Mouse (Mus musculus): Measurements from ENCODE around the gene Gmeb1. TPM values are rescaled to one million over a fixed set of nuclear protein-coding genes. Genes with fewer than 3 reads are reported as not detected.

Gene Gmeb1
- total and polyA plus RNA-seq, 3 experiments = 9.9 to 29.6 TPM; not detected in 1

- H3K27ac ChIP-seq (ENCODE audit: control insufficient read depth, low read depth, low read length) = no peak overlapping the region
- H3K36me3 ChIP-seq (ENCODE audit: control insufficient read depth in 1 of 2, insufficient read depth in 2 of 2, low read length in 2 of 2) = peaks cover 0 to 12% of the 10 kb centered on the region in 2 experiments; a peak in 2 of 4 replicates
- no peak for DNase-seq (ENCODE audit: low read depth, low spot score)
- no peaks in the 10 kb centered on the region for H3K79me2 ChIP-seq (ENCODE audit: control insufficient read depth, insufficient read depth, low read length, poor library complexity)
- no peak for TF ChIP-seq MYC (IDR thresholded peaks at IDR 0.05; ENCODE audit: low read depth, low read length)
- no peak for TF ChIP-seq BHLHE40 (IDR thresholded peaks at IDR 0.05; ENCODE audit: borderline replicate concordance, low read depth, low read length)
- no peak for TF ChIP-seq SMC3 (IDR thresholded peaks at IDR 0.05; ENCODE audit: low read depth, low read length)
- no peak for TF ChIP-seq ETS1 (IDR thresholded peaks at IDR 0.05; ENCODE audit: low read depth, low read length)
- TF ChIP-seq MYB (IDR thresholded peaks at IDR 0.05; ENCODE audit: low read depth, low read length) = no peak
- H3K9me3 ChIP-seq (replicated peaks; ENCODE audit: insufficient read depth, low read length) = no peaks in the 10 kb centered on the region
- H3K27me3 ChIP-seq (ENCODE audit: control insufficient read depth in 1 of 2, insufficient read depth in 2 of 2, low read length in 2 of 2) = no peaks in the 10 kb centered on the region
- no peak overlapping the region for H3K9ac ChIP-seq (ENCODE audit: control insufficient read depth, low read depth, low read length, poor library complexity, severe bottlenecking)
- peaks cover 0 to 26% of the 10 kb centered on the region in 2 experiments; a peak in 2 of 4 replicates for H3K4me1 ChIP-seq (ENCODE audit: control insufficient read depth in 1 of 2, insufficient read depth in 2 of 2, low read length in 2 of 2)
- no peak overlapping the region for H3K4me3 ChIP-seq (ENCODE audit: control insufficient read depth in 1 of 2, insufficient read depth in 1 of 2, low read depth in 2 of 2, low read length in 2 of 2)
Observed at GRCm38 (mm10) chr4:132301486-132301885, 40.1 kb upstream of the Gmeb1 start.

DNA sequence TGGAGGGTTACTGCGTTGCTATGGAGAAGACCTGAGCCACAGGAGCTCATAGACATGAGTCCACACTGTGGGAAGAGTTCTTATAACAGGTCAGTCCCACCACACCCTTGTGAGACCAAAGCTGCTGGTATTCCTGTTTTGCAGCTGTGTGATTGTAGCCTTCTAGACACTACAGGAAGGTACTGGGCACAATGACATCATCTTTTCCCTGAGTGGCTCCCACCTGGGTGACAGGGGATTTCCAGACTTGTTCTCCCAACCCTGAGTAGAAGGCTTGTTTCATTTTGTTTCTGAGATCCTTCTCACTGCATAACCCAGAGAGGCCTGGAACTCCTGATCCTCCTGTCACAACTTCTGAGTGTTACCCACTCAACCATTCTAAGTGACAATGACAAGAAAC is 38.4 kb upstream of the Gmeb1 start:
- Histone ChIP-seq H3K9me3 (replicated peaks; ENCODE audit: insufficient read depth, low read length) (no peaks in the 10 kb centered on the region), H3K9ac (ENCODE audit: control insufficient read depth, low read depth, low read length, poor library complexity, severe bottlenecking) (no peak overlapping the region), H3K27me3 (ENCODE audit: control insufficient read depth in 1 of 2, insufficient read depth in 2 of 2, low read length in 2 of 2) (no peaks in the 10 kb centered on the region), H3K27ac (ENCODE audit: control insufficient read depth, low read depth, low read length) (no peak overlapping the region), H3K79me2 (ENCODE audit: control insufficient read depth, insufficient read depth, low read length, poor library complexity) (no peaks in the 10 kb centered on the region), H3K36me3 (ENCODE audit: control insufficient read depth in 1 of 2, insufficient read depth in 2 of 2, low read length in 2 of 2) (no peaks in the 10 kb centered on the region; a peak in 1 of 4 replicates), H3K4me3 (ENCODE audit: control insufficient read depth in 1 of 2, insufficient read depth in 1 of 2, low read depth in 2 of 2, low read length in 2 of 2) (no peak overlapping the region), H3K4me1 (ENCODE audit: control insufficient read depth in 1 of 2, insufficient read depth in 2 of 2, low read length in 2 of 2) (peaks cover 0 to 14% of the 10 kb centered on the region in 2 experiments; a peak in 2 of 4 replicates)
- no peak for TF ChIP-seq POLR2A (IDR thresholded peaks at IDR 0.05; ENCODE audit: control insufficient read depth in 1 of 2, insufficient read depth in 1 of 2, low read depth in 1 of 2, low read length in 2 of 2, poor library complexity in 1 of 2)
- TF ChIP-seq E2F4 (IDR thresholded peaks at IDR 0.05; ENCODE audit: borderline replicate concordance, low read depth, low read length) = no peak
- TF ChIP-seq MYC (IDR thresholded peaks at IDR 0.05; ENCODE audit: low read depth, low read length) = no peak
- no peak for TF ChIP-seq ELF1 (IDR thresholded peaks at IDR 0.05; ENCODE audit: low read depth, low read length)
- TF ChIP-seq ZKSCAN1 (IDR thresholded peaks at IDR 0.05; ENCODE audit: low read depth, low read length) = no peak
- no peak for TF ChIP-seq EP300 (IDR thresholded peaks at IDR 0.05; ENCODE audit: low read depth in 1 of 2, low read length in 2 of 2)
- TF ChIP-seq MXI1 (IDR thresholded peaks at IDR 0.05; ENCODE audit: low read depth, low read length) = no peak
- TF ChIP-seq SIN3A (IDR thresholded peaks at IDR 0.05; ENCODE audit: low read length) = no peak
- TF ChIP-seq GATA1 (IDR thresholded peaks at IDR 0.05; ENCODE audit: low read depth, low read length) = no peak
- no peak for TF ChIP-seq ETS1 (IDR thresholded peaks at IDR 0.05; ENCODE audit: low read depth, low read length)
- TF ChIP-seq USF2 (IDR thresholded peaks at IDR 0.05; ENCODE audit: borderline replicate concordance in 1 of 2, insufficient read depth in 1 of 2, low read depth in 1 of 2, low read length in 2 of 2) = no peak
- no peak for TF ChIP-seq MYB (IDR thresholded peaks at IDR 0.05; ENCODE audit: low read depth, low read length)
- no peak for DNase-seq (ENCODE audit: low read depth, low spot score)

All from MEL (cell line).